Mouse (Mus musculus): ENCODE data around the gene Pkn2. TPM values are rescaled to one million over a fixed set of nuclear protein-coding genes. Genes with fewer than 3 reads are reported as not detected.

Gene Pkn2
- polyA plus RNA-seq, 1 experiment from 2014 or later, result 78.1 TPM

GRCm38 (mm10) chr3:142890442-142890841 is 8.6 kb upstream of the Pkn2 start:
- H3K27me3 ChIP-seq, result no peaks in the 10 kb centered on the region
- no peak for TF ChIP-seq CTCF (IDR thresholded peaks at IDR 0.05)
- ATAC-seq (no peak), DNase-seq (ENCODE audit: low read depth, low spot score) (no peak)
- in situ Hi-C loops (cut with MboI; ENCODE audit: low pct_unique_long_range_greater_than_20kb), result no loop called here
- POLR2A ChIA-PET, result interaction anchor here (0.7 kb wide), 1 partner anchor 35 kb away, joined by 4 read pairs; no protein-coding TSS in a partner anchor
- CTCF ChIA-PET, result interaction anchor here (1.5 kb wide), 1 partner anchor 13 kb away, joined by 3 read pairs; no protein-coding TSS in a partner anchor

- ATAC-seq (no peak), DNase-seq (ENCODE audit: low read depth, low spot score) (no peak)
- CTCF ChIA-PET, result no interaction called here
- in situ Hi-C loops (cut with MboI; ENCODE audit: low pct_unique_long_range_greater_than_20kb), result loop anchor here (5.0 kb wide), 1 partner anchor 35 kb away; no protein-coding TSS in a partner anchor
- H3K27me3 ChIP-seq, result no peaks in the 10 kb centered on the region
- TF ChIP-seq CTCF (IDR thresholded peaks at IDR 0.05), result no peak
- POLR2A ChIA-PET, result interaction anchor here (0.7 kb wide), 1 partner anchor 29 kb away, joined by 3 read pairs; no protein-coding TSS in a partner anchor
Measured at GRCm38 (mm10) chr3:142886963-142887362, 5.2 kb upstream of the Pkn2 start.

- H3K27me3 ChIP-seq, result no peaks in the 10 kb centered on the region
- POLR2A ChIA-PET, result no interaction called here
- DNase-seq (ENCODE audit: low read depth, low spot score), result no peak
- ATAC-seq, result no peak
- TF ChIP-seq CTCF (IDR thresholded peaks at IDR 0.05), result no peak
- CTCF ChIA-PET, result interaction anchor here (1.1 to 3.8 kb wide), 2 partner anchors 17 to 39 kb away, joined by 3 to 20 read pairs; no protein-coding TSS in a partner anchor
- in situ Hi-C loops (cut with MboI; ENCODE audit: low pct_unique_long_range_greater_than_20kb), result no loop called here
Measured at GRCm38 (mm10) chr3:142884594-142884993, 2.8 kb upstream of the Pkn2 start.

GRCm38 (mm10) chr3:142881589-142881871 is 274 bp downstream of the Pkn2 start:
- no peak for TF ChIP-seq CTCF (IDR thresholded peaks at IDR 0.05)
- DNase-seq (ENCODE audit: low read depth, low spot score) (no peak), ATAC-seq (peak; percentile 33)
- ChIA-PET POLR2A (interaction anchor here (0.7 to 1.8 kb wide), 4 partner anchors 15 to 54 kb away, joined by 3 read pairs; no protein-coding TSS in a partner anchor), CTCF (interaction anchor here (1.5 to 3.8 kb wide), 3 partner anchors 42 to 67 kb away, joined by 4 to 20 read pairs (median 11); no protein-coding TSS in a partner anchor)
- in situ Hi-C loops (cut with MboI; ENCODE audit: low pct_unique_long_range_greater_than_20kb), result no loop called here
- H3K27me3 ChIP-seq, result no peaks in the 10 kb centered on the region

GRCm38 (mm10) chr3:142880790-142881588 is 815 bp downstream of the Pkn2 start:
- in situ Hi-C loops (cut with MboI; ENCODE audit: low pct_unique_long_range_greater_than_20kb), result no loop called here
- DNase-seq (ENCODE audit: low read depth, low spot score) (no peak), ATAC-seq (peak; percentile 11)
- ChIA-PET CTCF (interaction anchor here (0.9 to 3.0 kb wide), 3 partner anchors 14 to 67 kb away, joined by 4 to 11 read pairs (median 4); no protein-coding TSS in a partner anchor), POLR2A (interaction anchor here (0.6 to 1.8 kb wide), 5 partner anchors 15 to 1800 kb away, joined by 3 read pairs; no protein-coding TSS in a partner anchor)
- no peak for TF ChIP-seq CTCF (IDR thresholded peaks at IDR 0.05)
- no peaks in the 10 kb centered on the region for H3K27me3 ChIP-seq

GRCm38 (mm10) chr3:142863236-142863635 is 18.6 kb downstream of the Pkn2 start:
- H3K27me3 ChIP-seq, result no peaks in the 10 kb centered on the region
- DNase-seq (ENCODE audit: low read depth, low spot score), result no peak
- POLR2A ChIA-PET, result no interaction called here
- ATAC-seq, result no peak
- CTCF ChIA-PET, result interaction anchor here (0.9 to 1.3 kb wide), 2 partner anchors 10 to 26 kb away, joined by 3 to 4 read pairs; no protein-coding TSS in a partner anchor
- in situ Hi-C loops (cut with MboI; ENCODE audit: low pct_unique_long_range_greater_than_20kb), result no loop called here
- TF ChIP-seq CTCF (IDR thresholded peaks at IDR 0.05), result no peak

GRCm38 (mm10) chr3:142856832-142857231 is 25.0 kb downstream of the Pkn2 start:
- ChIA-PET CTCF (interaction anchor here (1.4 to 6.8 kb wide), 5 partner anchors 8 to 37 kb away, joined by 3 to 34 read pairs (median 5); no protein-coding TSS in a partner anchor), POLR2A (interaction anchor here (0.9 kb wide), 1 partner anchor 11 kb away, joined by 3 read pairs; no protein-coding TSS in a partner anchor)
- ATAC-seq (no peak), DNase-seq (ENCODE audit: low read depth, low spot score) (no peak)
- TF ChIP-seq CTCF (IDR thresholded peaks at IDR 0.05), result no peak
- no peaks in the 10 kb centered on the region for H3K27me3 ChIP-seq
- in situ Hi-C loops (cut with MboI; ENCODE audit: low pct_unique_long_range_greater_than_20kb), result no loop called here

- ChIA-PET CTCF (interaction anchor here (1.4 to 6.8 kb wide), 6 partner anchors 9 to 49 kb away, joined by 3 to 34 read pairs (median 4); no protein-coding TSS in a partner anchor), POLR2A (interaction anchor here (0.6 to 0.9 kb wide), 2 partner anchors 12 to 438 kb away, joined by 3 read pairs; no protein-coding TSS in a partner anchor)
- in situ Hi-C loops (cut with MboI; ENCODE audit: low pct_unique_long_range_greater_than_20kb), result no loop called here
- no peak for TF ChIP-seq CTCF (IDR thresholded peaks at IDR 0.05)
- H3K27me3 ChIP-seq, result no peaks in the 10 kb centered on the region
- ATAC-seq (no peak), DNase-seq (ENCODE audit: low read depth, low spot score) (no peak)
Measured at GRCm38 (mm10) chr3:142855961-142856472, 25.8 kb downstream of the Pkn2 start.

GRCm38 (mm10) chr3:142852911-142853310 is 28.9 kb downstream of the Pkn2 start:
- ChIA-PET CTCF (interaction anchor here (1.1 to 6.8 kb wide), 3 partner anchors 10 to 15 kb away, joined by 3 to 34 read pairs (median 4); no protein-coding TSS in a partner anchor), POLR2A (no interaction called here)
- in situ Hi-C loops (cut with MboI; ENCODE audit: low pct_unique_long_range_greater_than_20kb), result no loop called here
- peak; percentile 80 for ATAC-seq
- no peaks in the 10 kb centered on the region for H3K27me3 ChIP-seq
- peak; percentile 25 for DNase-seq (ENCODE audit: low read depth, low spot score)
- TF ChIP-seq CTCF (IDR thresholded peaks at IDR 0.05), result no peak

GRCm38 (mm10) chr3:142851631-142852030 is 30.2 kb downstream of the Pkn2 start:
- CTCF ChIA-PET, result interaction anchor here (1.2 to 1.4 kb wide), 3 partner anchors 13 to 16 kb away, joined by 3 to 4 read pairs (median 4); no protein-coding TSS in a partner anchor
- no peaks in the 10 kb centered on the region for H3K27me3 ChIP-seq
- no peak for ATAC-seq
- DNase-seq (ENCODE audit: low read depth, low spot score), result no peak
- in situ Hi-C loops (cut with MboI; ENCODE audit: low pct_unique_long_range_greater_than_20kb), result no loop called here
- TF ChIP-seq CTCF (IDR thresholded peaks at IDR 0.05), result no peak
- POLR2A ChIA-PET, result interaction anchor here (0.7 kb wide), 1 partner anchor 64 kb away, joined by 3 read pairs; no protein-coding TSS in a partner anchor
